Mouse (Mus musculus) kidney, postnatal 0 days (tissue): Measurements from ENCODE around the gene Tada3. TPM values are rescaled to one million over a fixed set of nuclear protein-coding genes. Genes with fewer than 3 reads are reported as not detected.

ENCODE experiments used
- ATAC-seq: fragments of 200-750 bp; cut with Nextera tagmentation; replicated peaks from 2 replicates; pipeline ENCODE4 v1.8.0; 2017; ENCODE audit warnings: low read depth, moderate number of reproducible peaks, moderate TSS enrichment, moderate library complexity; ENCODE audit not compliant: low FRiP score
- DNase-seq: peaks from one replicate; pipeline ENCODE4 v3.0.0-alpha.2; 2016; ENCODE audit warnings: low spot score
- H3K27ac ChIP-seq: fragments of 300-500 bp; sonication (generic); 2 replicates; pipeline ENCODE4 v1.5.1; 2014; ENCODE audit warnings: mild to moderate bottlenecking
- H3K27me3 ChIP-seq: fragments of 300-500 bp; sonication (generic); 2 replicates; pipeline ENCODE4 v1.6.1; 2014; ENCODE audit warnings: low read length, mixed read lengths; ENCODE audit not compliant: insufficient read depth
- H3K36me3 ChIP-seq: fragments of 300-500 bp; sonication (generic); 2 replicates; pipeline ENCODE4 v1.6.1; 2014; ENCODE audit warnings: low read length, mixed read lengths; ENCODE audit not compliant: insufficient read depth
- H3K4me1 ChIP-seq: fragments of 300-500 bp; sonication (generic); replicated peaks from 2 replicates; pipeline ENCODE4 v1.6.1; 2014; ENCODE audit warnings: antibody characterized with exemption, low read length, mixed read lengths; ENCODE audit not compliant: insufficient read depth
- H3K4me2 ChIP-seq: fragments of 300-500 bp; sonication (generic); 2 replicates; pipeline ENCODE4 v1.6.1; 2014; ENCODE audit warnings: mild to moderate bottlenecking, low read length, moderate library complexity, mixed read lengths
- H3K4me3 ChIP-seq: fragments of 300-500 bp; sonication (generic); replicated peaks from 2 replicates; pipeline ENCODE4 v1.5.1; 2014; ENCODE audit warnings: low read depth, low read length
- H3K9ac ChIP-seq: fragments of 300-500 bp; sonication (generic); 2 replicates; pipeline ENCODE4 v1.6.1; 2014; ENCODE audit warnings: low read depth, low read length
- H3K9me3 ChIP-seq: fragments of 300-500 bp; sonication (generic); replicated peaks from 2 replicates; pipeline ENCODE4 v1.6.1; 2016; ENCODE audit warnings: low read length, inconsistent platforms, mixed read lengths
- CTCF ChIP-seq: IDR thresholded peaks from 2 replicates; pipeline ENCODE4 v1.5.1; 2016; ENCODE audit warnings: antibody characterized with exemption, low read depth, mild to moderate bottlenecking, moderate library complexity
- WGBS: fragments of 180-500 bp; shearing (Covaris S2); extraction: QIAGEN DNeasy Blood & Tissue Kit; methylation state at CpG from one replicate; pipeline ENCODE4 v1.1.7; 2014; 5-methylcytosine and 5-hydroxymethylcytosine counted together
- polyA plus RNA-seq: library from polyadenylated mRNA; unstranded; fragments of >200 nt; fragmentation: Nextera tagmentation; extraction: Ambion mirVana; gene quantifications from 2 replicates; pipeline ENCODE4 v1.2.1, GENCODE M21; 2015

Gene Tada3
- polyA plus RNA-seq, 1 experiment from 2014 or later = 37.9 TPM

DNA sequence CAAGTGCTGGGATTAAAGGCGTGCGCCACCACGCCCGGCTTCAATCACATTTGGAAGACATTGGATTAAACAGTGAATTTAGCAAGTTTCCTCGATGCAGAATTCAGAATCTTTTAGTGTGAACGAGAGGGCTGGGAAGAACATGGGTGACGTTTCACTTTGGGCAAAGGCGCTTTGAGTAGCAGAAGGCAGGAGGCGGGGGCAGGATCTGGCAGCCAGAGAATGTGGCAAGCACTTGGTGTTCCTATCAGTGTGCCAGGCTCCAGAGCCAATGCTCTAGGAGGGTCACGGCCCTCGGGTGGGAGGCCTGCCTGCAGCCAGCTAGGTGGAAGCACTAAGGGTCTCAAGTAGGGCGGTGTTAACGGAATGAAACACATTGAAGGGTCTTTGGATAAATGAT, 24.4 kb upstream of the Tada3 start:
- H3K27ac ChIP-seq = no peak overlapping the region
- no peaks in the 10 kb centered on the region for H3K4me1 ChIP-seq
- TF ChIP-seq CTCF = no peak
- DNase-seq = no peak
- H3K36me3 ChIP-seq = no peaks in the 10 kb centered on the region
- H3K9ac ChIP-seq = no peak overlapping the region
- WGBS = 94% methylated on average over 13 of the region's 13 CpGs
- no peak for ATAC-seq
- no peaks in the 10 kb centered on the region for H3K9me3 ChIP-seq
- H3K4me2 ChIP-seq = no peak overlapping the region
- H3K27me3 ChIP-seq = no peaks in the 10 kb centered on the region
- no peak overlapping the region for H3K4me3 ChIP-seq

DNA sequence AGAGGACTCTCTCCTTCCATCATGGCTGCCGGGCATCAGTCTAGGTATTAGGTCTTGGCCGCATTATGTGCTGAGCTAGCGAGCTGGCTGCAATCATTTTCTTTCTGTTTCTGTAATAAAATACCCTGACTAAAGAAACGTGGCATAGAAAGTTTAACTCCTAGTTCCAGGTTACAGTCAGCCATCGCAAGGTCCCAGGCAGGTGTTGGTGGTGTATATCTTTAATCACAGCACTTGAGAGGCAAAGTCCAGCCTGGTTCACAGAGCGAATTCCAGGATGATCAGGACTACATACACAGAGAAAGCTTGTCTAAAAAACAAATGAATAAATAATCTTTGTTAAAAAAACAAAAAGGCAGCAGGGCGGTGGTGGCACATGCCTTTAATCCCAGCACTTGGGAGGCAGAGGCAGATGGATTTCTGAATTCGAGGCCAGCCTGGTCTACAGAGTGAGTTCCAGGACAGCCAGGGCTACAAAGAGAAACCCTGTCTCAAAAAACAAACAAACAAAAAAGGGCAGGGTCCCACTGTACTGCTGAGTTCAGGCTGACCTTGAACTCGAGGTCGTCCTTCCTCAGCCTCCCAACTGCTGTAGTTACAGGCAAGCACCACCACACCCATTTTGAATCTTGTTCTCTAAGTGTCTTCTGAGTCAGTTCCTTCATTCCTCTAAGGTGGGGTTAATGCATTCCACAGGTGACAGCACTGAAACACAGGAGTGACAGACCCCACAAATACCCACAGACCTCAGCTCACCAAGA, 18.8 kb upstream of the Tada3 start:
- no peak for TF ChIP-seq CTCF
- Histone ChIP-seq H3K27ac (no peak overlapping the region), H3K4me2 (no peak overlapping the region), H3K4me1 (0 out of 2 replicates have a peak, but pooled peaks cover 5% of the 10 kb centered on the region), H3K9ac (no peak overlapping the region), H3K9me3 (no peaks in the 10 kb centered on the region), H3K27me3 (no peaks in the 10 kb centered on the region), H3K36me3 (no peaks in the 10 kb centered on the region), H3K4me3 (no peak overlapping the region)
- DNase-seq (no peak), ATAC-seq (no peak)
- WGBS = 84% methylated on average over 10 of the region's 10 CpGs

DNA sequence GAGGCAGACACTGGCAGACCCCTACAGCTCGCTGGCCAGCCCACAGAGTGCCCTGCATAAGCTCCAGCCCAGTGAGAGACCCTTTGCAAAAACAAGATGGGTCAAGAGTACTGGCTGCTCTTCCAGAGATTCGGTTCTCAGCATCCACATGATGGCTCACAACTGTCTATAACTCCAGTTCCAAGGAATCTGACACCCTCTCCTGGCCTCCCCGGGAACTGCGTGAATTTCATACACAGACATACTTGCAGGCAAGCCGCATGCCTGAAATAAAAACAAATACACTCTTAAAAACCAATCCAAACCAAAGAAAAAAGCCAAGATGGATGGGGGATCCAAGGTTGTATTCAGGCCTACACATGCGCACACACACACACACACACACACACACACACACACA, 17.8 kb upstream of the Tada3 start:
- Histone ChIP-seq H3K4me1 (0 out of 2 replicates have a peak, but pooled peaks cover 5% of the 10 kb centered on the region), H3K36me3 (peaks cover 6% of the 10 kb centered on the region; the same call in 1 of the 2 replicates), H3K9me3 (no peaks in the 10 kb centered on the region), H3K27ac (no peak overlapping the region), H3K4me2 (no peak overlapping the region), H3K27me3 (no peaks in the 10 kb centered on the region), H3K4me3 (no peak overlapping the region), H3K9ac (no peak overlapping the region)
- TF ChIP-seq CTCF = no peak
- 95% methylated on average over 6 of the region's 6 CpGs for WGBS
- ATAC-seq = no peak
- DNase-seq = no peak

DNA sequence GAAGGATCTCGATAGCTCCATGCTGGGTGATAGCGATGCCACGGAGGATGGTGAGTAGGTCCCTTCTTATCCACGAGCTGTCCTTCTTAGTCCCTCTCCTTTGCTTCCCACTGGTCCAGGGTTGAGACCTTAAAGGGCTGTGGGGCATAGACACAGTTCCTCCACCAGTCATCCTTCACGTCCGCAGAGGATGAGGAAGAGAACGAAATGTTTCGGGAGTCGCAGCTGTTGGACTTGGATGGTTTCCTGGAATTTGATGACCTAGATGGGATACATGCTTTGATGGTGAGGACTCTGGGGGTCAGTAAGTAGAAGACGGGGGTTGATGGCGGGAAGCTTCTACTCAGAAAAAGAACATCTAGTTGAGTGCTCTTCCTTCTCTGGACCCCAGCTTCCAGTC, 17.1 kb upstream of the Tada3 start:
- no peak overlapping the region for H3K4me3 ChIP-seq
- 0 out of 2 replicates have a peak, but pooled peaks cover 5% of the 10 kb centered on the region for H3K4me1 ChIP-seq
- H3K4me2 ChIP-seq = no peak overlapping the region
- no peak overlapping the region for H3K27ac ChIP-seq
- DNase-seq (no peak), ATAC-seq (no peak)
- H3K27me3 ChIP-seq = no peaks in the 10 kb centered on the region
- H3K9me3 ChIP-seq = no peaks in the 10 kb centered on the region
- H3K36me3 ChIP-seq = peaks cover 11% of the 10 kb centered on the region; the same call in 1 of the 2 replicates
- WGBS = 83% methylated on average over 11 of the region's 11 CpGs
- H3K9ac ChIP-seq = no peak overlapping the region
- TF ChIP-seq CTCF = no peak

DNA sequence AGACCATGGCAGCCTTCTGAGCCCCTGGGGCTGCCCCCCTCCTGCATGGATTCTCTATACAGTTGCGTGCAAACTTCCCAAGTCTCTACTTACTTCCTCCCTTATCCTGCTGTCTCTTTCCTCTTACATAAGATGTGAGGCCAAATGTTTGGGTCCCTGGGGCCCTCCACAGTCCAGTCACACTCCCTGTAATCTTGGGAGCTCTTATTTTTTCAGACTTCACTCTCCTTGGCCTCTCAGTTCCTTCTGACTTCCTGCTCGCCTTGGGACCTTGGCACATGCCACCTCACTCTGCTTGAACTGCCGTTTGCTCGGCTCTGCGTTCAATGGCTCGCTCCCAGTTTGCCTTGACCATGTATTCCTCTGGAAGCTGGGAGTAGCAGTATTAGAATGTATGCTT, 16.3 kb upstream of the Tada3 start:
- H3K36me3 ChIP-seq = peaks cover 17% of the 10 kb centered on the region
- 85% methylated on average over 6 of the region's 6 CpGs for whole genome bisulfite sequencing

DNA sequence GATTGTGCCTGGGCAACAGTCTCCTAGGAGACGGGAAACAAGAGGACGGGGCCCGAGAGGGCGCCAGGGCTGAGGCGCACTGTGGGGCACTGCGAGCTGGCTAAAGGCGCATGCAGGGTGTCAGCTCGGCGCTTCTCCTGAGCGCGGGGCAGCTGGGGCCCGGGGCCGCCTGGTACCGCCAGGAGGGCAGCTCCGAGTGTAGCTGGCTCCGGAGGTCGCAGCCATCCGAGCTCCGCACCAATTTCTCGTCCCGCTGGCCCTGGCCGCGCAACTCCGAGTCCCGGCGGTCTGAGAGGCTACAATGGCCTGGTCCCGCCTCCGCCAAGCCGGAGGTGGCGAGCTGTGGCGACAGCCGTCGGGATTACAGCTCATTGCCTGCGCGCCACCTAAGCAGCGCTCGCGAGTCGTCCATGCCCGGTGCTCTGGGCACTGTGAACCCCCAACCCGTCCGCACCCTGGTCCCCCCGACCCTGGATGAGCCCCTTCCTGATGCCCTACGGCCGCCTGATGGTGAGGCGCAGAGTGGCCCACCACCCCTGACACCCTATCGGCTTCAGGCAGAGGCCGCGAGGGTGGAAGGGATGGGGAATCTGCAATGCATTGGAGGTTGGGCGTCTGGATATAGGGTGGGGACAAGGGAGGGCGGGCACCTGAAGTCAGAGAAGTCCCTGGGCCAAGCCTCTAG, 14.8 kb upstream of the Tada3 start:
- no peak overlapping the region for H3K27ac ChIP-seq
- H3K4me2 ChIP-seq = peak overlapping the region; percentile 66
- H3K9me3 ChIP-seq = no peaks in the 10 kb centered on the region
- 0 out of 2 replicates have a peak, but pooled peaks cover 5% of the 10 kb centered on the region for H3K4me1 ChIP-seq
- TF ChIP-seq CTCF = no peak
- ATAC-seq = peak; percentile 69
- peak; percentile 42 for DNase-seq
- peaks cover 31% of the 10 kb centered on the region for H3K36me3 ChIP-seq
- WGBS = 3% methylated on average over 49 of the region's 51 CpGs
- peak overlapping the region; percentile 30 for H3K4me3 ChIP-seq
- H3K27me3 ChIP-seq = no peaks in the 10 kb centered on the region
- H3K9ac ChIP-seq = peak overlapping the region; percentile 32; the same call in 1 of the 2 replicates

More for the DNA sequence above, 16.3 kb upstream of the Tada3 start:
- 0 out of 2 replicates have a peak, but pooled peaks cover 5% of the 10 kb centered on the region for H3K4me1 ChIP-seq
- ATAC-seq (no peak), DNase-seq (no peak)
- no peak overlapping the region for H3K4me2 ChIP-seq
- no peaks in the 10 kb centered on the region for H3K27me3 ChIP-seq
- H3K27ac ChIP-seq = no peak overlapping the region
- H3K9me3 ChIP-seq = no peaks in the 10 kb centered on the region
- no peak overlapping the region for H3K9ac ChIP-seq
- no peak for TF ChIP-seq CTCF
- no peak overlapping the region for H3K4me3 ChIP-seq
